Mouse (Mus musculus) midbrain, embryonic 16.5 days (tissue): ENCODE measurements around the gene Lrrfip1. TPM values are rescaled to one million over a fixed set of nuclear protein-coding genes. Genes with fewer than 3 reads are reported as not detected.

Experiments used
- ATAC-seq: fragments of 200-750 bp; cut with Nextera tagmentation; 2 replicates; pipeline ENCODE4 v1.8.0; 2017; ENCODE audit warnings: moderate TSS enrichment
- H3K27ac ChIP-seq: fragments of 300-500 bp; sonication (generic); 2 replicates; pipeline ENCODE4 v1.5.1; 2014; ENCODE audit warnings: mild to moderate bottlenecking, low read length, mixed read lengths
- H3K27me3 ChIP-seq: fragments of 300-500 bp; sonication (generic); 2 replicates; pipeline ENCODE4 v1.6.1; 2014; ENCODE audit warnings: low read depth, low read length, mixed read lengths; ENCODE audit not compliant: control insufficient read depth, insufficient read depth
- H3K36me3 ChIP-seq: fragments of 300-500 bp; sonication (generic); 2 replicates; pipeline ENCODE4 v1.6.1; 2014; ENCODE audit warnings: mild to moderate bottlenecking, low read length, moderate library complexity, mixed read lengths; ENCODE audit not compliant: control insufficient read depth, insufficient read depth
- H3K4me1 ChIP-seq: fragments of 300-500 bp; sonication (generic); 2 replicates; pipeline ENCODE4 v1.6.1; 2014; ENCODE audit warnings: mild to moderate bottlenecking, low read length, mixed read lengths; ENCODE audit not compliant: control insufficient read depth, insufficient read depth
- H3K4me2 ChIP-seq: fragments of 300-500 bp; sonication (generic); 2 replicates; pipeline ENCODE4 v1.6.1; 2014; ENCODE audit warnings: mild to moderate bottlenecking, low read length, mixed read lengths
- H3K4me3 ChIP-seq: fragments of 300-500 bp; sonication (generic); 2 replicates; pipeline ENCODE4 v1.5.1; 2014; ENCODE audit warnings: low read depth, mild to moderate bottlenecking, low read length, moderate library complexity, mixed read lengths
- H3K9ac ChIP-seq: fragments of 300-500 bp; sonication (generic); 2 replicates; pipeline ENCODE4 v1.6.1; 2014; ENCODE audit warnings: low read depth, low read length, mixed read lengths
- H3K9me3 ChIP-seq: fragments of 300-500 bp; sonication (generic); replicated peaks from 2 replicates; pipeline ENCODE4 v1.6.1; 2014; ENCODE audit warnings: mild to moderate bottlenecking, low read length, mixed read lengths; ENCODE audit not compliant: control insufficient read depth, poor library complexity, severe bottlenecking
- WGBS: fragments of 180-500 bp; shearing (Covaris S2); extraction: QIAGEN DNeasy Blood & Tissue Kit; methylation state at CpG from one replicate; pipeline ENCODE4 v1.1.7; 2014; 5-methylcytosine and 5-hydroxymethylcytosine counted together
- polyA plus RNA-seq: library from polyadenylated mRNA; unstranded; fragments of >200 nt; fragmentation: Nextera tagmentation; extraction: Ambion mirVana; gene quantifications from 2 replicates; pipeline ENCODE4 v1.2.1, GENCODE M21; 2015

Gene Lrrfip1
- polyA plus RNA-seq, 1 experiment from 2014 or later = 44.4 TPM

GRCm38 (mm10) chr1:91176026-91176425, 177.5 kb downstream of the Lrrfip1 start:
- ATAC-seq = no peak
- WGBS = 62% methylated on average over 3 of the region's 3 CpGs
- Histone ChIP-seq H3K27ac (no peak overlapping the region), H3K9me3 (no peaks in the 10 kb centered on the region), H3K4me1 (peaks cover 6% of the 10 kb centered on the region; the same call in 1 of the 2 replicates), H3K36me3 (no peaks in the 10 kb centered on the region), H3K27me3 (no peaks in the 10 kb centered on the region; the same call in 1 of the 2 replicates), H3K9ac (no peak overlapping the region), H3K4me3 (no peak overlapping the region), H3K4me2 (no peak overlapping the region)

GRCm38 (mm10) chr1:91176871-91177270, 178.3 kb downstream of the Lrrfip1 start:
- WGBS = 82% methylated on average over 4 of the region's 4 CpGs
- H3K4me1 ChIP-seq = peaks cover 11% of the 10 kb centered on the region; the same call in 1 of the 2 replicates
- ATAC-seq = no peak
- no peaks in the 10 kb centered on the region; the same call in 1 of the 2 replicates for H3K27me3 ChIP-seq
- no peaks in the 10 kb centered on the region for H3K9me3 ChIP-seq
- no peak overlapping the region for H3K4me2 ChIP-seq
- no peaks in the 10 kb centered on the region for H3K36me3 ChIP-seq
- no peak overlapping the region for H3K9ac ChIP-seq
- H3K27ac ChIP-seq = no peak overlapping the region
- H3K4me3 ChIP-seq = no peak overlapping the region

Other genes with a start within 250 kb of the Lrrfip1 start
- 5.9 and 7.8 TPM in 2 replicates for gene Col6a3, start 154.8 kb upstream of the Lrrfip1 start, polyA plus RNA-seq
- 0.09 and 0.29 TPM in 2 replicates for gene Mlph, start 83.7 kb upstream of the Lrrfip1 start, polyA plus RNA-seq
- gene Prlh, start 45.6 kb upstream of the Lrrfip1 start, polyA plus RNA-seq = not detected in 2 replicates
- gene Rab17, start 29.1 kb upstream of the Lrrfip1 start, polyA plus RNA-seq = 0.17 and 0.19 TPM in 2 replicates
- gene Rbm44, start 146.4 kb downstream of the Lrrfip1 start, polyA plus RNA-seq = 0.24 and 0.48 TPM in 2 replicates
- gene Ramp1, start 181.1 kb downstream of the Lrrfip1 start, polyA plus RNA-seq = 6.7 and 14.0 TPM in 2 replicates